Mouse (Mus musculus) lung, postnatal 0 days (tissue): ENCODE measurements around the gene Prkaca. TPM values are rescaled to one million over a fixed set of nuclear protein-coding genes. Genes with fewer than 3 reads are reported as not detected.
A peak's percentile ranks its signal among the peaks of the same experiment; 100 is the strongest.

Source experiments
- ATAC-seq: fragments of 200-750 bp; cut with Nextera tagmentation; 2 replicates; pipeline ENCODE4 v1.8.0; 2017; ENCODE audit warnings: moderate library complexity
- DNase-seq: peaks from one replicate; pipeline ENCODE4 v3.0.0-alpha.2; 2016; ENCODE audit warnings: low spot score
- H3K27ac ChIP-seq: fragments of 300-500 bp; sonication (generic); 2 replicates; pipeline ENCODE4 v1.5.1; 2014; ENCODE audit warnings: antibody characterized with exemption, mild to moderate bottlenecking, low read length, mixed read lengths
- H3K27me3 ChIP-seq: fragments of 300-500 bp; sonication (generic); replicated peaks from 2 replicates; pipeline ENCODE4 v1.6.1; 2014; ENCODE audit warnings: low read length, mixed read lengths; ENCODE audit not compliant: insufficient read depth
- H3K36me3 ChIP-seq: fragments of 300-500 bp; sonication (generic); 2 replicates; pipeline ENCODE4 v1.6.1; 2014; ENCODE audit warnings: low read length, mixed read lengths; ENCODE audit not compliant: insufficient read depth
- H3K4me1 ChIP-seq: fragments of 300-500 bp; sonication (generic); 2 replicates; pipeline ENCODE4 v1.6.1; 2014; ENCODE audit warnings: antibody characterized with exemption, low read depth, low read length, mixed read lengths; ENCODE audit not compliant: insufficient read depth
- H3K4me2 ChIP-seq: fragments of 300-500 bp; sonication (generic); replicated peaks from 2 replicates; pipeline ENCODE4 v1.6.1; 2014; ENCODE audit warnings: low read depth, mild to moderate bottlenecking, low read length, moderate library complexity, mixed read lengths
- H3K4me3 ChIP-seq: fragments of 300-500 bp; sonication (generic); 2 replicates; pipeline ENCODE4 v1.5.1; 2014; ENCODE audit warnings: low read depth, low read length
- H3K9ac ChIP-seq: fragments of 300-500 bp; sonication (generic); replicated peaks from 2 replicates; pipeline ENCODE4 v1.6.1; 2014; ENCODE audit warnings: low read depth, mild to moderate bottlenecking
- H3K9me3 ChIP-seq: fragments of 300-500 bp; sonication (generic); 2 replicates; pipeline ENCODE4 v1.6.1; 2016; ENCODE audit warnings: low read length, mixed read lengths
- CTCF ChIP-seq: IDR thresholded peaks from 2 replicates; pipeline ENCODE4 v1.5.1; 2016; ENCODE audit warnings: antibody characterized with exemption, mild to moderate bottlenecking
- EP300 ChIP-seq: IDR thresholded peaks from 2 replicates; pipeline ENCODE4 v1.6.1; 2016; ENCODE audit warnings: antibody characterized with exemption, mild to moderate bottlenecking, control low read depth
- WGBS: fragments of 180-500 bp; shearing (Covaris S2); extraction: QIAGEN DNeasy Blood & Tissue Kit; methylation state at CpG from one replicate; pipeline ENCODE4 v1.1.7; 2014; 5-methylcytosine and 5-hydroxymethylcytosine counted together
- polyA plus RNA-seq: library from polyadenylated mRNA; unstranded; fragments of >200 nt; fragmentation: Nextera tagmentation; extraction: Ambion mirVana; gene quantifications from 2 replicates; pipeline ENCODE4 v1.2.1, GENCODE M21; 2015

Prkaca gene
- polyA plus RNA-seq, 1 experiment from 2014 or later = 94.9 TPM

DNA sequence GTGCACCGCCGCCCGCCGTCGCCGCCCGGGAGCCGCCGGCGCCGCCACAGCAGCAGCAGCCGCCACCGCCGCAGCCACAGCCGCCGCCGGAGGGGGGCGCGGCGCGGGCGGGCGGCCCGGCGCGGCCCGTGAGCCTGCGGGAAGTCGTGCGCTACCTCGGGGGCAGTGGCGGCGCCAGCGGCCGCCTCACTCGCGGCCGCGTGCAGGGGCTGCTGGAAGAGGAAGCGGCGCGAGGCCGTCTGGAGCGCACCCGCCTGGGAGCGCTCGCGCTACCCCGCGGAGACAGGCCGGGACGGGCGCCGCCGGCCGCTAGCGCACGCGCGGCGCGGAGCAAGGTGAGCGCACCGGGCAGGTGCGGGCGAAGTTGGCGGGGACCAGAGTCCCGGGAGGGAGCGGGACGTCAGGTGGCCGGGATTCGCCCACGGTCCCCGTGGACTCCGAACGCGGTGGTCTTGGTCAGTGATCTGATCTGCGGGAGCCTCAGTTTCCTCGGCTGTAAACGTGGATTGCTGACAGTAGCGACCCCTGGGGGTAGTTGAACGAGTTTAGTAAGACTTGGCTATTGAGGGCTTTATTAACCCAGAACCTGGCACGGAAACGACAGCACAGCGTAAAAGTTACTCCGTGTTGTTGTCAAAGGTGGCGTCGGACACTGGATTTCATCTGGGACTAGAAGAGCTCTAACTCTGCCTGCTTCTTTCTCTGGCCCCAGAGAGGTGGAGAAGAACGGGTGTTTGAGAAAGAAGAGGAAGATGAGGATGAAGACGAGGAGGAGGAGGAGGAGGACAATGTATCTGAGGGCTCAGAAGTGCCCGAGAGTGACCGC, 25.7 kb downstream of the Prkaca start:
- Histone ChIP-seq H3K9me3 (no peaks in the 10 kb centered on the region), H3K27me3 (no peaks in the 10 kb centered on the region), H3K9ac (peak overlapping the region; percentile 48), H3K36me3 (0 out of 2 replicates have a peak, but pooled peaks cover 6% of the 10 kb centered on the region), H3K27ac (peak overlapping the region; percentile 93), H3K4me2 (peak overlapping the region; percentile 97), H3K4me1 (peaks cover 9% of the 10 kb centered on the region; the same call in 1 of the 2 replicates), H3K4me3 (peak overlapping the region; percentile 59)
- ATAC-seq = peak; percentile 16
- WGBS = 2% methylated on average over 67 of the region's 92 CpGs
- TF ChIP-seq EP300 (no peak), CTCF (peak; percentile 64)
- DNase-seq = peak; percentile 73

DNA sequence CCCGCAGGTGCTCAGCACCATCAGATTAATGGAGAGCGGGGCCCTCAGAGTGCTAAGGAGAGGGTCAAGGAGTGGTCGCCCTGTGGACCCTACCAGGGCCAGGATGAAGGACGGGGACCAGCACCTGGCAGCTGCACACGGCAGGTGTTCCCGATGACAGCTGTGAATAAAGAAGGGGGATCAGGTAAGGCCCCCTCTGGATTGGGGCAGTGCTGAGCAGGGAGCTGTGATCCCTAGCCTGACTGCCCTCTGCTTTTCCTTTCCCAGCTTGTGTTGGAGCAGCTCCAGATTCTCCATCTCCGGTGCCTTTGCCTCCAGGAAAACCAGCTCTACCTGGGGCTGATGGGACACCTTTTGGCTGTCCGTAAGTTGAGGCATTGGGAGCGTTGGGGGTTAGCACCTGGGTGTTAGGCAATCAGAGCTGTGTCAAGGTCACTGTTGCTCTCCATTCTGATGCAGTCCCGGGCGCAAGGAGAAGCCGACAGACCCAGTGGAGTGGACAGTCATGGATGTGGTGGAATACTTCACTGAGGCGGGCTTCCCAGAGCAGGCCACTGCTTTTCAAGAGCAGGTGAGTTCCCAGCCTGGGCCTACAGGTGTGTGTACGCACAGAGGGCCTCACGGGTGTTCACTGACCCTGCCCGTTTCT, 26.4 kb downstream of the Prkaca start:
- H3K4me1 ChIP-seq = peaks cover 11% of the 10 kb centered on the region; the same call in 1 of the 2 replicates
- ATAC-seq = no peak
- DNase-seq = no peak
- H3K27ac ChIP-seq = peak overlapping the region; percentile 93; the same call in 1 of the 2 replicates
- no peak overlapping the region for H3K9ac ChIP-seq
- TF ChIP-seq EP300 (no peak), CTCF (no peak)
- 0 out of 2 replicates have a peak, but pooled peaks cover 6% of the 10 kb centered on the region for H3K36me3 ChIP-seq
- H3K4me2 ChIP-seq = peak overlapping the region; percentile 97
- no peaks in the 10 kb centered on the region for H3K9me3 ChIP-seq
- peak overlapping the region; percentile 59 for H3K4me3 ChIP-seq
- WGBS = 62% methylated on average over 16 of the region's 16 CpGs
- no peaks in the 10 kb centered on the region for H3K27me3 ChIP-seq

DNA sequence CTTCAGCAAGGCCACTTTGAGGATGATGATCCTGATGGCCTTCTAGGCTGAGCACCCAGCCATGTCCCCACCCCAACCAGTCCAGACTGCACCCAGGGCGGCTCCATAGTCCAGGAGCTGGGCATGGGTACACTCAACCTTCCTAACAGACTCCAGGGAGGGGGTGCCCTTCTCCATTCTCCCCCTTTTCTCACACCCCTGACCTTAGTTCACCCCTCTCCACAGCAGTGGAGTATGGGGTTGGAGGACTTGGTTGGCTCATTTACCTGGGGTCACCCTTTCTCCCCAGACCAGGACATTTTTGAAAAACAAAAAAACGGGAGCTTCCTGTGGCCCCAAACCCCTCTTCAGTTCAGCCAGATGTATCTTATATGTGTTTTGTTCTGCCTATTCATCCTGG, 27.0 kb downstream of the Prkaca start:
- 95% methylated on average over 2 of the region's 2 CpGs for WGBS
- DNase-seq (no peak), ATAC-seq (no peak)
- H3K36me3 ChIP-seq = 0 out of 2 replicates have a peak, but pooled peaks cover 6% of the 10 kb centered on the region
- no peaks in the 10 kb centered on the region for H3K27me3 ChIP-seq
- peaks cover 14% of the 10 kb centered on the region; the same call in 1 of the 2 replicates for H3K4me1 ChIP-seq
- no peak overlapping the region for H3K27ac ChIP-seq
- no peak overlapping the region for H3K4me2 ChIP-seq
- TF ChIP-seq EP300 = no peak
- no peak for TF ChIP-seq CTCF
- H3K9me3 ChIP-seq = no peaks in the 10 kb centered on the region
- H3K9ac ChIP-seq = no peak overlapping the region
- H3K4me3 ChIP-seq = no peak overlapping the region

- no peak for ATAC-seq
- no peak for DNase-seq
- no peaks in the 10 kb centered on the region for H3K27me3 ChIP-seq
Observed at GRCm38 (mm10) chr8:84001281-84002000, 28.6 kb downstream of the Prkaca start, which contains the start of gene 1700067K01Rik. 1700067K01Rik (plus strand) TSS chr8:84001502.

DNA sequence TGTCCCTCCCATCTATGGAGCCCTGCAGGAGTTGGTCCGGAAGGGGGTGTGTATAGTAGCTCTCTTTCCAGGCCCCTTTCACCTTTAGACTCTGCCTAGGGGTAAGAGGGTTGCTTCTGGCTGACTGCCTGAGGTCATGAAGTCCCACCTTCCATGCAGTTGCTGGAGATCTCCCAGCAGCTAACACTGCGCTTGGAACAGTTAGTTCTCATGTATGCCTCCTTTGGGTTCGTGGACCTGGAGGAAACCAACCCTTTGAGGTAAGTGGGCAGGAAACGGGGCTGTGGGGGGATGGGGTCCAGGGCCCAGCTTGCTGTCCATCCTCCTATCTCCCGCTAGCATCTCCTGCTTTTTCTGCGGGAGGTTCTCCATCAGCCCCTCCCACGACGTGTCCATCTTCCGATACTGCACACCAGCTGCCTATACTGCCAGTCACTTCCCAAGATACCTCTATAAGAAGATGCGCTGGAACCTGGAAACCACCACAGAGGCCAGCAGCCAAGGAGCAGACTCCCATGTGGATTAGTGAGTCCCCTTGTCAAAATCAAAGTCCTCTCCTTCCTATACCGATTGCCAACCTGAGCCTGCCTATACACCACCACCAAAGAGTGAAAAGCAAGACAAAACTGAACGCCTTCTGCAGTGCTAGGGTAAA, 30.3 kb downstream of the Prkaca start:
- 0 out of 2 replicates have a peak, but pooled peaks cover 6% of the 10 kb centered on the region for H3K36me3 ChIP-seq
- no peak overlapping the region for H3K9ac ChIP-seq
- peaks cover 18% of the 10 kb centered on the region; the same call in 1 of the 2 replicates for H3K4me1 ChIP-seq
- H3K9me3 ChIP-seq = no peaks in the 10 kb centered on the region
- no peak overlapping the region for H3K4me2 ChIP-seq
- 71% methylated on average over 12 of the region's 12 CpGs for WGBS
- no peak overlapping the region for H3K27ac ChIP-seq
- H3K4me3 ChIP-seq = no peak overlapping the region
- no peak for DNase-seq
- ATAC-seq = no peak
- TF ChIP-seq CTCF (no peak), EP300 (no peak)
- H3K27me3 ChIP-seq = no peaks in the 10 kb centered on the region

More at GRCm38 (mm10) chr8:84001281-84002000, 28.6 kb downstream of the Prkaca start, which contains the start of gene 1700067K01Rik:
- H3K36me3 ChIP-seq = 0 out of 2 replicates have a peak, but pooled peaks cover 6% of the 10 kb centered on the region
- no peak for TF ChIP-seq EP300
- TF ChIP-seq CTCF = no peak
- H3K4me3 ChIP-seq = no peak within 1 kb of the TSS
- WGBS = 56% methylated on average over 60 of the region's 61 CpGs
- H3K4me1 ChIP-seq = peaks cover 18% of the 10 kb centered on the region; the same call in 1 of the 2 replicates
- H3K9me3 ChIP-seq = no peaks in the 10 kb centered on the region
- no peak within 1 kb of the TSS for H3K27ac ChIP-seq
- H3K4me2 ChIP-seq = no peak within 1 kb of the TSS; the same call in 1 of the 2 replicates
- H3K9ac ChIP-seq = no peak within 1 kb of the TSS
